Mouse (Mus musculus) hindbrain, embryonic 15.5 days (tissue): ENCODE measurements at regions not wholly inside any gene's neighbourhood (a gene's known extent, or its start where the extent isn't known, plus 50 kb on each side); places are given as distances from the start of the nearest gene placed in this dataset.

Source experiments
- ATAC-seq: fragments of 200-750 bp; cut with Nextera tagmentation; 2 replicates; pipeline ENCODE4 v1.8.0; 2017; ENCODE audit warnings: low read depth, moderate number of reproducible peaks, moderate TSS enrichment; ENCODE audit not compliant: low FRiP score
- H3K27ac ChIP-seq: fragments of 300-500 bp; sonication (generic); replicated peaks from 2 replicates; pipeline ENCODE4 v1.5.1; 2015; ENCODE audit warnings: mild to moderate bottlenecking, inconsistent platforms
- H3K27me3 ChIP-seq: fragments of 300-500 bp; sonication (generic); 2 replicates; pipeline ENCODE4 v1.6.1; 2015; ENCODE audit warnings: control low read depth, inconsistent platforms
- H3K36me3 ChIP-seq: fragments of 300-500 bp; sonication (generic); 2 replicates; pipeline ENCODE4 v1.6.1; 2015; ENCODE audit warnings: control low read depth, inconsistent platforms
- H3K4me1 ChIP-seq: fragments of 300-500 bp; sonication (generic); replicated peaks from 2 replicates; pipeline ENCODE4 v1.6.1; 2015; ENCODE audit warnings: control low read depth, inconsistent platforms
- H3K4me2 ChIP-seq: fragments of 300-500 bp; sonication (generic); 2 replicates; pipeline ENCODE4 v1.6.1; 2015; ENCODE audit warnings: moderate library complexity, mild to moderate bottlenecking, inconsistent platforms
- H3K4me3 ChIP-seq: fragments of 300-500 bp; sonication (generic); 2 replicates; pipeline ENCODE4 v1.5.1; 2015; ENCODE audit warnings: mild to moderate bottlenecking, inconsistent platforms
- H3K9ac ChIP-seq: fragments of 300-500 bp; sonication (generic); 2 replicates; pipeline ENCODE4 v1.6.1; 2015; ENCODE audit warnings: inconsistent platforms
- H3K9me3 ChIP-seq: fragments of 300-500 bp; sonication (generic); 2 replicates; pipeline ENCODE4 v1.6.1; 2016; ENCODE audit warnings: control low read depth, inconsistent platforms
- WGBS: fragments of 180-500 bp; shearing (Covaris S2); methylation state at CpG from one replicate; pipeline ENCODE4 v1.1.7; 2015; 5-methylcytosine and 5-hydroxymethylcytosine counted together

GRCm38 (mm10) chr12:42369029-42369577, 882.9 kb upstream of the Lrrn3 start:
- Histone ChIP-seq H3K9me3 (no peaks in the 10 kb centered on the region), H3K4me2 (no peak overlapping the region), H3K4me3 (no peak overlapping the region), H3K4me1 (no peaks in the 10 kb centered on the region), H3K27me3 (no peaks in the 10 kb centered on the region), H3K9ac (no peak overlapping the region), H3K27ac (no peak overlapping the region), H3K36me3 (no peaks in the 10 kb centered on the region)
- 54% methylated on average over 2 of the region's 2 CpGs for WGBS
- no peak for ATAC-seq

- Histone ChIP-seq H3K4me1 (no peaks in the 10 kb centered on the region), H3K9me3 (no peaks in the 10 kb centered on the region), H3K27ac (no peak overlapping the region), H3K4me3 (no peak overlapping the region), H3K9ac (no peak overlapping the region), H3K36me3 (no peaks in the 10 kb centered on the region), H3K27me3 (no peaks in the 10 kb centered on the region), H3K4me2 (no peak overlapping the region)
- 77% methylated on average over 3 of the region's 3 CpGs for WGBS
- ATAC-seq = no peak
Measured at GRCm38 (mm10) chr12:42338996-42339680, 852.9 kb upstream of the Lrrn3 start.

- 81% methylated on average over 6 of the region's 6 CpGs for WGBS
- Histone ChIP-seq H3K9ac (no peak overlapping the region), H3K4me2 (no peak overlapping the region)
Measured at GRCm38 (mm10) chr12:42306429-42306828, 820.2 kb upstream of the Lrrn3 start.

GRCm38 (mm10) chr12:42277241-42278032, 791.2 kb upstream of the Lrrn3 start:
- Histone ChIP-seq H3K4me3 (no peak overlapping the region), H3K27ac (no peak overlapping the region), H3K4me1 (no peaks in the 10 kb centered on the region), H3K27me3 (no peaks in the 10 kb centered on the region), H3K9me3 (no peaks in the 10 kb centered on the region), H3K4me2 (no peak overlapping the region), H3K9ac (no peak overlapping the region), H3K36me3 (no peaks in the 10 kb centered on the region)
- WGBS = 83% methylated on average over 9 of the region's 9 CpGs
- ATAC-seq = no peak

More at GRCm38 (mm10) chr12:42306429-42306828, 820.2 kb upstream of the Lrrn3 start:
- Histone ChIP-seq H3K4me1 (no peaks in the 10 kb centered on the region), H3K27ac (no peak overlapping the region), H3K9me3 (peaks cover 5% of the 10 kb centered on the region), H3K4me3 (no peak overlapping the region), H3K36me3 (no peaks in the 10 kb centered on the region), H3K27me3 (no peaks in the 10 kb centered on the region)
- ATAC-seq = no peak

GRCm38 (mm10) chr12:42250410-42250809, 764.2 kb upstream of the Lrrn3 start:
- H3K9me3 ChIP-seq = no peaks in the 10 kb centered on the region
- H3K4me3 ChIP-seq = no peak overlapping the region
- no peak overlapping the region for H3K27ac ChIP-seq
- H3K36me3 ChIP-seq = no peaks in the 10 kb centered on the region
- H3K4me1 ChIP-seq = no peaks in the 10 kb centered on the region
- H3K27me3 ChIP-seq = no peaks in the 10 kb centered on the region
- H3K9ac ChIP-seq = no peak overlapping the region
- ATAC-seq = no peak
- H3K4me2 ChIP-seq = no peak overlapping the region

GRCm38 (mm10) chr12:42229235-42229634, 743.0 kb upstream of the Lrrn3 start:
- no peaks in the 10 kb centered on the region for H3K9me3 ChIP-seq
- no peak for ATAC-seq
- H3K4me1 ChIP-seq = no peaks in the 10 kb centered on the region
- H3K4me2 ChIP-seq = no peak overlapping the region
- H3K36me3 ChIP-seq = no peaks in the 10 kb centered on the region
- H3K9ac ChIP-seq = no peak overlapping the region
- no peaks in the 10 kb centered on the region for H3K27me3 ChIP-seq
- no peak overlapping the region for H3K27ac ChIP-seq
- H3K4me3 ChIP-seq = no peak overlapping the region

GRCm38 (mm10) chr12:42181646-42182045, 695.4 kb upstream of the Lrrn3 start:
- Histone ChIP-seq H3K36me3 (no peaks in the 10 kb centered on the region), H3K4me1 (no peaks in the 10 kb centered on the region), H3K4me2 (no peak overlapping the region), H3K9me3 (no peaks in the 10 kb centered on the region), H3K27me3 (no peaks in the 10 kb centered on the region), H3K27ac (no peak overlapping the region), H3K9ac (no peak overlapping the region), H3K4me3 (no peak overlapping the region)
- no peak for ATAC-seq
- 89% methylated on average over 1 of the region's 1 CpGs for WGBS

- no peak overlapping the region for H3K4me3 ChIP-seq
- no peaks in the 10 kb centered on the region for H3K27me3 ChIP-seq
- no peak overlapping the region for H3K9ac ChIP-seq
- no peaks in the 10 kb centered on the region for H3K4me1 ChIP-seq
- 36% methylated on average over 1 of the region's 1 CpGs for WGBS
- no peaks in the 10 kb centered on the region for H3K9me3 ChIP-seq
- no peak overlapping the region for H3K27ac ChIP-seq
- no peak overlapping the region for H3K4me2 ChIP-seq
- ATAC-seq = no peak
- no peaks in the 10 kb centered on the region for H3K36me3 ChIP-seq
Measured at GRCm38 (mm10) chr12:42179947-42180669, 693.9 kb upstream of the Lrrn3 start.

GRCm38 (mm10) chr12:42147971-42148370, 661.7 kb upstream of the Lrrn3 start:
- ATAC-seq = no peak
- H3K4me2 ChIP-seq = no peak overlapping the region
- H3K27me3 ChIP-seq = no peaks in the 10 kb centered on the region
- H3K27ac ChIP-seq = no peak overlapping the region
- WGBS = 95% methylated on average over 4 of the region's 4 CpGs
- H3K36me3 ChIP-seq = no peaks in the 10 kb centered on the region
- H3K9ac ChIP-seq = no peak overlapping the region
- H3K9me3 ChIP-seq = no peaks in the 10 kb centered on the region
- no peaks in the 10 kb centered on the region for H3K4me1 ChIP-seq
- H3K4me3 ChIP-seq = no peak overlapping the region

GRCm38 (mm10) chr12:42138694-42139442, 652.6 kb upstream of the Lrrn3 start:
- H3K36me3 ChIP-seq = no peaks in the 10 kb centered on the region
- no peaks in the 10 kb centered on the region for H3K27me3 ChIP-seq
- H3K4me1 ChIP-seq = peaks cover 8% of the 10 kb centered on the region; the same call in 1 of the 2 replicates
- 28% methylated on average over 3 of the region's 3 CpGs for WGBS
- peak overlapping the region; percentile 65 for H3K27ac ChIP-seq
- no peak overlapping the region for H3K4me3 ChIP-seq
- H3K9me3 ChIP-seq = no peaks in the 10 kb centered on the region
- H3K4me2 ChIP-seq = no peak overlapping the region
- ATAC-seq = peak; percentile 95
- H3K9ac ChIP-seq = no peak overlapping the region

- Histone ChIP-seq H3K4me3 (no peak overlapping the region), H3K27me3 (no peaks in the 10 kb centered on the region), H3K4me2 (no peak overlapping the region), H3K27ac (peak overlapping the region; percentile 65), H3K9me3 (no peaks in the 10 kb centered on the region), H3K9ac (no peak overlapping the region), H3K36me3 (no peaks in the 10 kb centered on the region), H3K4me1 (peaks cover 8% of the 10 kb centered on the region; the same call in 1 of the 2 replicates)
- 35% methylated on average over 5 of the region's 5 CpGs for WGBS
- ATAC-seq = peak; percentile 55
Measured at GRCm38 (mm10) chr12:42138177-42138576, 651.9 kb upstream of the Lrrn3 start.
